Mouse (Mus musculus) macrophage (primary cell): ENCODE results near the gene Hyal3. TPM values are rescaled to one million over a fixed set of nuclear protein-coding genes. Genes with fewer than 3 reads are reported as not detected.

Experiments
- H3K27ac ChIP-seq: fragments of 350-480 bp; formaldehyde crosslinking; 2 replicates; pipeline ENCODE4 v1.9.0; 2021
- H3K36me3 ChIP-seq: fragments of 350-480 bp; formaldehyde crosslinking; 2 replicates; pipeline ENCODE4 v1.9.0; 2021; ENCODE audit errors: inconsistent target
- H3K4me3 ChIP-seq: fragments of 350-480 bp; formaldehyde crosslinking; 2 replicates; pipeline ENCODE4 v1.9.0; 2021; ENCODE audit errors: inconsistent target
- H3K79me2 ChIP-seq: fragments of 350-480 bp; formaldehyde crosslinking; 2 replicates; pipeline ENCODE4 v1.9.0; 2021; ENCODE audit errors: inconsistent target
- WGBS: methylation state at CpG from one replicate; pipeline ENCODE4 v1.1.7; 2026; ENCODE audit warnings: inconsistent platforms; ENCODE audit not compliant: missing documents; 5-methylcytosine and 5-hydroxymethylcytosine counted together
- polyA plus RNA-seq: library from polyadenylated mRNA; stranded (reverse); fragments of 250-400 nt; gene quantifications from 3 replicates; pipeline ENCODE4 v1.2.4, GENCODE M21; 2018; ENCODE audit warnings: inconsistent platforms

Gene Hyal3
- polyA plus RNA-seq, 1 experiment from 2014 or later, result 0.43 TPM

DNA sequence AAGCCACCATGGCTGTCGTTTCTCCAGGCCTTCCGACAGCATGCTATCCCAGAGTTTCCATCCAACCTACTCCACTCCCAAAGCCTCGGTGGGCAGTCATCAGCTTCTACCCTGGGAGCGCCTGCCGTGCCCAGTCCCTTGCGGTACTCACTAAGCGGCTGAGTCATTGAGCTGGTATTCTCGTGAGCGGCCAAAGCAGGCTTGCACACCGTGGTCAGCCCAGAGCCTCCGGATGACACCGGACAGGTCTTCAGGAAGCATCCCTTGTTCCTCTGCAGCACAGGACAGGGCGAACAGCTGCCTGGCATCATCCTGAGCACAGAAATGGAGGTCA, 38.9 kb downstream of the Hyal3 start:
- WGBS, result 95% methylated on average over 13 of the region's 13 CpGs
- Histone ChIP-seq H3K4me3 (no peak overlapping the region), H3K79me2 (peaks cover 75% of the 10 kb centered on the region), H3K27ac (no peak overlapping the region), H3K36me3 (peaks cover 59% of the 10 kb centered on the region)

DNA sequence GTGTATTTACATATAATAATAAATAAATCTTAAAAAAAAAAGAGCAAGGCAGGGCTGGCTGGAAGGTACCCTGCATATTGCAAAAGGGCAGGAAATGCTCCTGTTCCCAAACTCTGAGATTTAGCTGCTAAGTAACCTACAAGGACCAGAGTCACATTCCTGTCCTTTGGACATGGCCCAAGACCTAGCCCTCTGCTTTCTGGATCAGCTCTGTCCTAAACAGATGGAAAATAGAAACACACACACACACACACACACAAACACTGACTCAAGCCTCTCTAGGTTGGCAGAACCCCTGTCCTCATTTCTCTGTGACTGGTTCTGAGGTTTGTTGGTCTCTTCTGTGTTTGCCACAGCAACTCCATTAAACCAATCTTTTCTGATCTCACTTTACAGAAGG, 40.3 kb downstream of the Hyal3 start:
- peaks cover 45% of the 10 kb centered on the region for H3K36me3 ChIP-seq
- H3K79me2 ChIP-seq, result peaks cover 89% of the 10 kb centered on the region
- no peak overlapping the region for H3K27ac ChIP-seq
- no peak overlapping the region for H3K4me3 ChIP-seq

DNA sequence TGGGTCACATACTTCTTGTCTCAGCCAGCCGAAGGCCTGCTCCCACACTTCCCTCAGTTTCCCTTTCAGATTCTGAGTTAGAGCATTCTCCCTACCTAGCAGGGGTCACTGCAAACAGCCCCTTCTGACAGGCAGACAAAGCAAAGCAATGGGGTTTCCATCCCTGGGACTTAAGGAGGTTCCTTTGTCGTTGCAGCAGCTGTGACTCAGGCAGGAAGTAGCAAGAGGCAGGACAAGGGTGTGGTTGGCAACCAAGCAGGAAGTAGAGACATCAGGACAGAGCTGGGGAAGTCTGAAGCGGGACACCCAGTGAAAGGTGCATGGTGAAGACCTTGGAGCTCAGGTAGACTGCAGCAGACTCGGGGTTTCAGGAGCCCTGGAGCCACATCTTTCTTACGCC, 43.9 kb downstream of the Hyal3 start:
- Histone ChIP-seq H3K4me3 (no peak overlapping the region), H3K27ac (peak overlapping the region; percentile 76), H3K36me3 (peaks cover 23% of the 10 kb centered on the region), H3K79me2 (peaks cover 100% of the 10 kb centered on the region)
- WGBS, result 19% methylated on average over 5 of the region's 5 CpGs

DNA sequence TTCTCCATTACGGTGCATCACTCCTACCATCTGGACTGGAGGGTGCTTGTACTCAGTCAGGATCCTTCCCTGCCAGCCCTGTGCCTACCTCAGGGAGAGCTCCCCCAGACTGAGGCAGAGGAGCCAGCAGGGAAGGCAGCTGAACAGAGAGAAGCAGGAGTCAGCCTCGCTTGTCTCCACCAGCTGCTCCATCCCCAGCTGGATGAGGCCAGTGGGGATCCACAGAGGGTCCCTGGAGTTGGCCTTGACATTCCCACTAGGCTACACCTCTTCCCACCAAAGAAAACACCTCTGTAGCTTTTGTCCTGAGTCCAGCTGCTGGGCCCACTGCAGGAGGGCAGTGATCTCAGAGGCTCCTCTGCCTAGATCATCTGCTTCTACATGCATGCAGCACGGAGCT, 44.3 kb downstream of the Hyal3 start:
- Histone ChIP-seq H3K79me2 (peaks cover 100% of the 10 kb centered on the region), H3K36me3 (peaks cover 19% of the 10 kb centered on the region), H3K27ac (peak overlapping the region; percentile 76), H3K4me3 (no peak overlapping the region)
- 65% methylated on average over 3 of the region's 3 CpGs for WGBS

- H3K36me3 ChIP-seq, result peaks cover 13% of the 10 kb centered on the region; the same call in 1 of the 2 replicates
- WGBS, result 89% methylated on average over 12 of the region's 12 CpGs
- H3K4me3 ChIP-seq, result no peak overlapping the region
- H3K27ac ChIP-seq, result peak overlapping the region; percentile 76
- peaks cover 100% of the 10 kb centered on the region for H3K79me2 ChIP-seq
Observed at GRCm38 (mm10) chr9:107625351-107626128, 44.9 kb downstream of the Hyal3 start.

- Histone ChIP-seq H3K36me3 (peaks cover 9% of the 10 kb centered on the region; the same call in 1 of the 2 replicates), H3K4me3 (no peak overlapping the region)
- WGBS, result 36% methylated on average over 9 of the region's 15 CpGs
Observed at GRCm38 (mm10) chr9:107626158-107626843, 45.7 kb downstream of the Hyal3 start.

GRCm38 (mm10) chr9:107626844-107627277, 46.2 kb downstream of the Hyal3 start:
- 5% methylated on average over 2 of the region's 2 CpGs for WGBS
- Histone ChIP-seq H3K79me2 (peaks cover 100% of the 10 kb centered on the region), H3K27ac (peak overlapping the region; percentile 78), H3K36me3 (peaks cover 8% of the 10 kb centered on the region; the same call in 1 of the 2 replicates), H3K4me3 (no peak overlapping the region)

More at GRCm38 (mm10) chr9:107626158-107626843, 45.7 kb downstream of the Hyal3 start:
- H3K79me2 ChIP-seq, result peaks cover 100% of the 10 kb centered on the region
- peak overlapping the region; percentile 78 for H3K27ac ChIP-seq

DNA sequence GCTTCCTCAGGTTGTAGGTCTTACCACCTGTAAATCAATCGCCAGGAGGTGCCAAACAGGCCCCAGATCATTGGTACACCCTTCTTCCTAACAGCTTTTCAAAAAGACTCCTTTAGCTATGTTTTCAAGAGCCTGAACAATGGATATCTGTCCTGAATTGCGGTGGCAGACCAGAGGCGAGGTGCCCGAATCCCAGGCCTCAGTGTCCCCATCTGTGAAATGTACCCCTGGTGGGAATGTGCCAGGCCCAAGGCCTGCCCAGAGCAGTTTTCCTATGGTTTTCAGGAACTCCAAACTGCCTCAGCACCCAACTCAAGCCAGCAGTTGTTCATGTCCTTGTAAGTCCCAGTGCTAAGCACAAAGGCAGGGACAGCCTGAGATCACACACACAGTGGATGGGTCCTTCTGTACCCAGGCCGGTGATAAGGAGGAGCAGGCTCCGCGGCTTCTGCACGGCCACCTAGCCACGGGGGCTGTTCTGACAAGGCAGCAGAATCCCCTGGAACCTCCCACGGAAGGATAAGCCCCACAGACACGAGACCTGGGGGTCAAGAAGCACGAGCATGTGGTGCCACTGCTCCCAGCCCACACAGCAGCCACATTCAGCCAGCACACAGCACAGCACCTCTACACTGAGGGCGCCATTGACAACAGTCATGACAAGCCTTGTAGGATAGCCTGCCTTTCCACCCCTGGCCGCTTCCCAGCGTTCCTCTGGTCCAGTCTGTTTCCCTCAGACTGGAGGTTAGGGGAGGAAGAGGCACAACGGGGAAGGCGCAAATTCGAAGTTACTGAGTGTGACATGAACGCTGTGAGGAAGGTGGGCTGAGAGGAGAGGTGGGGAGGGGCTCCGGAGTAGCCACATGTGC, 47.0 kb downstream of the Hyal3 start:
- Histone ChIP-seq H3K27ac (peak overlapping the region; percentile 78), H3K79me2 (peaks cover 100% of the 10 kb centered on the region), H3K36me3 (peaks cover 8% of the 10 kb centered on the region; the same call in 1 of the 2 replicates), H3K4me3 (no peak overlapping the region)
- WGBS, result 65% methylated on average over 19 of the region's 20 CpGs

GRCm38 (mm10) chr9:107628721-107629410, 48.2 kb downstream of the Hyal3 start:
- peaks cover 100% of the 10 kb centered on the region for H3K79me2 ChIP-seq
- H3K36me3 ChIP-seq, result peaks cover 8% of the 10 kb centered on the region; the same call in 1 of the 2 replicates
- WGBS, result 45% methylated on average over 13 of the region's 15 CpGs
- H3K27ac ChIP-seq, result peak overlapping the region; percentile 78
- peak overlapping the region; percentile 28 for H3K4me3 ChIP-seq

DNA sequence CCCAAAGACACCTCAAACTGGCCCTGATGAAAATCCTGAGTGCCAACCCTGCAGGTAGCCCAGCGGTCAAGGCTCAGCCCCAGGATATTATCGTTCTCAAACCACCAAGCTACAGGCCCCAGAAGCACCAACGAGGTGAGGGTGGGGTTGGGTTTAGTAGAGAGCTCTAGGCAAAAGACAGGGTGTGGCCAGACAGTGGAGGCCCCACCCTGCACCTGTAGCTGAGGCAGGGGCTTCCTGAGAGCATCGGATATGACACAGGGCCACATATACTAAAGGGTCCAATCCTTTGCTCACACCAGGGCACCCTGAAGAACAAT, 48.8 kb downstream of the Hyal3 start:
- H3K79me2 ChIP-seq, result peaks cover 100% of the 10 kb centered on the region
- H3K36me3 ChIP-seq, result 0 out of 2 replicates have a peak, but pooled peaks cover 8% of the 10 kb centered on the region
- H3K27ac ChIP-seq, result peak overlapping the region; percentile 78
- 4% methylated on average over 4 of the region's 4 CpGs for WGBS
- peak overlapping the region; percentile 28 for H3K4me3 ChIP-seq

- peaks cover 100% of the 10 kb centered on the region for H3K79me2 ChIP-seq
- 0 out of 2 replicates have a peak, but pooled peaks cover 8% of the 10 kb centered on the region for H3K36me3 ChIP-seq
- WGBS, result 51% methylated on average over 14 of the region's 14 CpGs
- H3K4me3 ChIP-seq, result peak overlapping the region; percentile 28
- H3K27ac ChIP-seq, result peak overlapping the region; percentile 78
Observed at GRCm38 (mm10) chr9:107629901-107630425, 49.3 kb downstream of the Hyal3 start.

DNA sequence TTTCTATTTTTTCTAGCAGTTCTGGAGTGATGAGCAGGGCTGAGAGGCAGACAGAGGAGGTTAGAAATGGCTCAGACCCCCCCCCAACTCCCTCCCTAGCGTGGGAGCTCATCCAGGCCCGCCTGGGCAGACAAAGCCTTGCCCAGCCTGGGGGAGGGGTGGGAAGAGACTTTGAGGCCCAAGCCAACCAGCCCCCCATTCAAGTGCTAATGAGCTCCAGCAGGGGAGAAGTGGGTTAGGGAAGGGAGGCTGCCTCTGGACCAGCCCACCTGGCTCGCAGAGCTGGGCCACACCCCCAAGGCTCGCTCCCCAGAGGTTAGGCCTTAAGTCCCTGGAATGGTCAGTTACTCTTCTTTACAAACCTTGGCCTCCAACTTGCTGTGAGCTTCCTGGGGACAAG, 50.0 kb downstream of the Hyal3 start:
- Histone ChIP-seq H3K79me2 (peaks cover 95% of the 10 kb centered on the region), H3K36me3 (0 out of 2 replicates have a peak, but pooled peaks cover 8% of the 10 kb centered on the region), H3K4me3 (no peak overlapping the region), H3K27ac (peak overlapping the region; percentile 78; the same call in 1 of the 2 replicates)
- WGBS, result 64% methylated on average over 4 of the region's 4 CpGs

DNA sequence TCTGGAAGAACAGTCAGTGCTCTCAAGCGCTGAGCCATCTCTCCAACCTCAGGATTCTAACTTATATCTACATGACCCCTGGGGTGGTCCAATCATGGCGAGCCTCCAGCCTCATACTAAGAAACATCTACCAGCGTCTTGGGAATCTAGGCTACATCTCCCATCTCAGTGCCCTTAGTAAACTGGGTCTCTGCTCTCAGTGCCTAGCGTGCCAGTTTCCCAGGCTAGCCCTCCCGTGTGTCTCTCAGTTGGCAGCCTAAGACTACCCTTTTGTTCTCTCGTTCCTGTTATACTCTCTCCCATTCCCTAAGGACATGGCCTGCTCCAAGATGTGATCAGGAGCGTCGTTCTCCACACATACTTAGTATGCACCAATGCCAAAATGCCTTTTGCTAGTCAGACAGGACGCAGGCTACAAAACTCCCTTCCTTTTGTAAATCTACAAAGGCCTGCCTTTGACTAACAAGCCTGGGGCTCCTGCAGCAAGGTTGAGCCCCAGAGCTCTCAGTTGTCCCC, 50.8 kb downstream of the Hyal3 start:
- 92% methylated on average over 8 of the region's 9 CpGs for WGBS
- Histone ChIP-seq H3K4me3 (no peak overlapping the region), H3K27ac (peak overlapping the region; percentile 87; the same call in 1 of the 2 replicates), H3K36me3 (0 out of 2 replicates have a peak, but pooled peaks cover 8% of the 10 kb centered on the region), H3K79me2 (peaks cover 87% of the 10 kb centered on the region)
